Mouse (Mus musculus) stomach, postnatal 0 days (tissue): ENCODE measurements at regions not wholly inside any gene's neighbourhood (a gene's known extent, or its start where the extent isn't known, plus 50 kb on each side); places are given as distances from the start of the nearest gene placed in this dataset.

ENCODE experiments used
- CTCF ChIP-seq: IDR thresholded peaks from 2 replicates; pipeline ENCODE4 v1.5.1; 2016; ENCODE audit warnings: antibody characterized with exemption, low read depth, mild to moderate bottlenecking, moderate library complexity
- EP300 ChIP-seq: optimal IDR thresholded peaks from 2 replicates; pipeline ENCODE3; 2016; ENCODE audit warnings: antibody characterized with exemption

DNA sequence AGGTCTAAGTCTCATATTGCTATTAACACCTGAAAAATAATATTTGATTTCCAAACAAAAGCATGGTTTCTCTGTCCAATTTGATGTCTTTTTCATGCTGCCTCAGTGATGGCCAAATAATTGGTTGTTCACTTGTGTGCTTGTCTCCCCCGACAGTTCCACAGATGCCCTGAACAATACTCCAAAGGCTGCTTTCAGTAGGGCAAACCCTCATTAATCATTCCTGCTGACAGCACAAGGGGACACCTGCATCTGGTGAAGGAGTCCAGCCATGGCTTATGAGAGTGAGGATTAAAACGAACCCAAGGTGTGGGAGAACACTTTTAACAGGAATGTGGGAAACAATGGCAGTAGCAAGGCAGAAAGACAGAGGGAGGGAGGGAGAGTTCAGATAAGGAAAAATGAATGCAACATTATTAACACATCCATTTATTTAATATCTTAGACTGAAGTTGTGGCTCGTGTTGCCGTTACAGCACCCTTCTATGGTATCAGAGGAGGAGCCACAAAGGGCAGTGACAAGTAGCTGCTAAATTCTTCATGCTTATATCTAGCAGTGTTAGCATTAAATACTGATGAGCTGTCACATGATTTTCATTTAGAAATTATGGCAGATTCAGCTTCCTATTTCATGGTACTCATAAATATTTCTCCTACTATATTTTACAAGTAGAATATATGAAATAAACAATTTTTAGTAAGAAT is 501.8 kb upstream of the Mms22l start:
- TF ChIP-seq CTCF (no peak), EP300 (no peak)
